Comparison of ENCODE assay signal across 8 mouse cellular contexts in the genomic region with DNA sequence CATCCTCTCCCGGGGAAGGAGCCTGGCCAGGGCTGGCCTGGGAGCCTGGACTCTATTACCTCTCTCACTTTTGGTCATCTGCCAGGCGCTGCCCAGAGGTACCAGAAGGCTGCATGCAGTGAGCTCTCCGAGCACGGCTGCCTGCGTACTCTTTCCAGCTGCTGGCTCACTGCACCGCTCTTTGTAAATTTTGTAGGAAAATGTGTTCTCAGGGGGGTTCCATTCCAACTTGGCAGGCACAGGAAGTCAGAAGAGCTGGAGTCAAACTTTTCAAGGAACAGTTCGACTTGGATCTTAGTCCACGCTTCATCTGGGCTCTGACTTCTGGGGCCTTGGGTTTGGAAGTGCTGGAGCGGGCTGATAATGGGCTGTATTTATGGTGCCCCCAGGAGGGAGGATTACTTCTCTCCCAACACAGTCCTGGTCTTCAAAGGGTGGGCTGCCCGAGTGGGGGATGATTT.
DNase-seq lines count a peak whose midpoint lies in the region; ATAC-seq and TF ChIP-seq lines count a peak whose summit lies in the region.

No protein-coding gene starts in this region.

- H3K4me3 ChIP-seq in kidney, adult 2 months (ENCODE audit: insufficient read depth, low read depth, low read length), result no peak overlapping the region
- no peak overlapping the region for H3K4me3 ChIP-seq in forebrain, embryonic 16.5 days (replicated peaks; ENCODE audit: low read length)

- TF ChIP-seq CTCF in kidney, adult 2 months (conservative IDR thresholded peaks at IDR 0.05; ENCODE audit: insufficient read depth, insufficient read length, low read depth, low read length), result no peak

- no peaks in the 10 kb centered on the region for H3K36me3 ChIP-seq in kidney, adult 2 months (ENCODE audit: control insufficient read depth, insufficient read depth, low read length)
- no peaks in the 10 kb centered on the region for H3K36me3 ChIP-seq in forebrain, embryonic 16.5 days (ENCODE audit: control insufficient read depth, insufficient read depth)

- H3K9ac ChIP-seq in forebrain, embryonic 16.5 days (replicated peaks; ENCODE audit: low read depth, low read length), result no peak overlapping the region

- no peak for TF ChIP-seq POLR2A in kidney, adult 2 months (IDR thresholded peaks at IDR 0.05; ENCODE audit: low read depth, low read length)

- no peak for ATAC-seq in forebrain, embryonic 16.5 days
- ATAC-seq in erythroblast, adult 5-6 weeks (replicated peaks; ENCODE audit: low FRiP score, poor library complexity, severe bottlenecking), result no peak
- ATAC-seq in erythroid progenitor cell, adult 5-6 weeks (replicated peaks; ENCODE audit: low FRiP score, poor library complexity, severe bottlenecking), result no peak

- DNase-seq in ovary, adult 18-20 months (ENCODE audit: low spot score), result peak; percentile 20
- DNase-seq in ovary, postnatal 10 days (ENCODE audit: low spot score), result no peak
- peak; percentile 62 for DNase-seq in gastrocnemius, postnatal 10 days
- DNase-seq in kidney, adult 2 months, result peak; percentile 54
- DNase-seq in skeletal muscle tissue, adult 2 months (ENCODE audit: low read depth, low spot score), result peak; percentile 58

- no peaks in the 10 kb centered on the region for H3K4me1 ChIP-seq in kidney, adult 2 months (ENCODE audit: control insufficient read depth, insufficient read depth, low read length)
- peaks cover 2% of the 10 kb centered on the region; the same call in 1 of the 2 replicates for H3K4me1 ChIP-seq in forebrain, embryonic 16.5 days (replicated peaks; ENCODE audit: control insufficient read depth, insufficient read depth, low read length)

- no peak overlapping the region for H3K4me2 ChIP-seq in forebrain, embryonic 16.5 days (ENCODE audit: low read length)

- H3K27me3 ChIP-seq in kidney, adult 2 months (replicated peaks; ENCODE audit: control insufficient read depth, insufficient read depth, low read length), result no peaks in the 10 kb centered on the region; the same call in 1 of the 2 replicates
- H3K27me3 ChIP-seq in forebrain, embryonic 16.5 days (replicated peaks; ENCODE audit: control insufficient read depth, insufficient read depth, low read length), result no peaks in the 10 kb centered on the region

- H3K27ac ChIP-seq in kidney, adult 2 months (ENCODE audit: insufficient read depth, low read depth, low read length), result no peak overlapping the region
- no peak overlapping the region for H3K27ac ChIP-seq in forebrain, embryonic 16.5 days (ENCODE audit: low read length)

- 32% methylated on average over 10 of the region's 10 CpGs for WGBS in kidney, adult 2 months
- WGBS in forebrain, embryonic 16.5 days, result 50% methylated on average over 10 of the region's 10 CpGs

- no peaks in the 10 kb centered on the region for H3K9me3 ChIP-seq in forebrain, embryonic 16.5 days (ENCODE audit: control insufficient read depth, low read length)
